Mouse (Mus musculus) left cerebral cortex, postnatal 4 days (tissue): ENCODE measurements around the gene Kbtbd8. TPM values are rescaled to one million over a fixed set of nuclear protein-coding genes. Genes with fewer than 3 reads are reported as not detected.

Experiments used
- DNase-seq: peaks from one replicate; pipeline ENCODE4 v3.0.0-alpha.2; 2022
- intact Hi-C: fragments of 180-260 bp; cut with DNase I; formaldehyde crosslinking; loops from one replicate; pipeline ENCODE4 v1.15.1; 2025
- total RNA-seq, 2 experiments: library from RNA; stranded (reverse); gene quantifications; 2 replicates each; pipeline ENCODE4 v1.2.3; 2021

Gene Kbtbd8
- total RNA-seq, 2 experiments from 2014 or later: 8.0 to 10.5 TPM

- intact Hi-C loops: no loop called here
- DNase-seq: peak; percentile 17
These were observed 50.7 kb downstream of the Kbtbd8 start for GRCm38 (mm10) chr6:95167668-95168227.

- no peak for DNase-seq
- intact Hi-C loops: no loop called here
These were observed 52.4 kb downstream of the Kbtbd8 start for GRCm38 (mm10) chr6:95169411-95169810.

DNA sequence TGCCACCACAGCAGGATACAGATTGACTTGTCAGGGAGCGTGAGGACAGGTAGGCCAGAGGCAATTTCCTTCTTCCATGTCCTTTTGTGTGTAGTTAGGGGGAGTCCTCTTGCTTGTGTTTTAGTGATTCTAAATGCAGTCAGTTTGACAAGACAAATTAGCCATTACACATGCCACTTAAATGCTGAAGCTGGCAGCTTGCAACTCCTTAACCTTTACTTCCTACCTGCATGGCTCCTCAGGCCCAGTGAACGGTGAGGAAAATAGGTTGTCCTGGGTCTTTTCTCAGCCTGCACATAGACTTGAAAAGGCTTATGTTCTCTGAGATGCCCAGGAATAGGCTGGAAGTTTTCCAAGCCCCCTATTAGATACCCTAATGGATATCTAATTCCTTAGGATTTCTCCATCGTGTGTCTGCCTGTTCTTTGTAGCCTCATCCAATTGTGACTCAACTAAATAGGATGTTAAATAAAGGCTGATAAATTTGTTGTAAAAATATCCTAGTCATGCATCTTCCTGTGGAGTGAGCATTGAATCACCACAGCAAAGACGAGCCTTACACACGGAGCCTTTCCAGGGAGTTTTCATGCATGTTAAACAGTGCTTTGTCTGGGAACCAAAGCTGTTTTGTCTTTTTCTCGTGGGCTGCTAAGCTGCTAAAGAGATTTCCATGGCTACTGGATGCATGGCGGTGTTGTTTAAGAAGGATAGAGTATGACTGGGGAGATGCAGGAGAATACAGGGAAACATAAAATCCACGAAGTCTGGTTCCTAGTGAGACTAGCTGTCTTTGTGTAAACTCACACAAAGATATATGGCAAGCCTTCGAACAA lies 57.5 kb downstream of the Kbtbd8 start:
- DNase-seq: no peak
- intact Hi-C loops: no loop called here

Other genes with a start within 250 kb of the Kbtbd8 start
- not detected for gene Gm10234, start 204.9 kb downstream of the Kbtbd8 start, total RNA-seq